Mouse (Mus musculus) myocyte (in vitro differentiated cells): ENCODE data around the gene Tbcel. TPM values are rescaled to one million over a fixed set of nuclear protein-coding genes. Genes with fewer than 3 reads are reported as not detected.

ENCODE experiments used
- H3K27me3 ChIP-seq: one replicate; pipeline ENCODE4 v1.6.1; 2011; ENCODE audit not compliant: control insufficient read depth, insufficient read depth, insufficient read length
- H3K36me3 ChIP-seq: one replicate; pipeline ENCODE4 v1.6.1; 2011; ENCODE audit not compliant: control insufficient read depth, insufficient read depth
- H3K4me2 ChIP-seq: one replicate; pipeline ENCODE4 v1.6.1; 2011; ENCODE audit warnings: low read depth, control low read depth
- H3K4me3 ChIP-seq: one replicate; pipeline ENCODE4 v1.5.1; 2011; ENCODE audit warnings: mild to moderate bottlenecking, control low read depth, moderate library complexity
- H3K79me2 ChIP-seq: one replicate; pipeline ENCODE4 v1.6.1; 2011; ENCODE audit not compliant: control insufficient read depth, insufficient read depth
- H3ac ChIP-seq: one replicate; pipeline ENCODE4 v1.6.1; 2011; ENCODE audit not compliant: control insufficient read depth, insufficient read length
- CEBPB ChIP-seq: IDR thresholded peaks from 2 replicates; pipeline ENCODE4 v1.6.1; 2011; ENCODE audit warnings: mild to moderate bottlenecking, moderate library complexity; ENCODE audit not compliant: poor library complexity, insufficient read depth, severe bottlenecking
- E2F4 ChIP-seq: IDR thresholded peaks from one replicate; pipeline ENCODE4 v1.6.1; 2011; ENCODE audit warnings: mild to moderate bottlenecking, control low read depth, moderate library complexity; ENCODE audit not compliant: insufficient read depth
- MAX ChIP-seq: IDR thresholded peaks from one replicate; pipeline ENCODE4 v1.6.1; 2011; ENCODE audit warnings: low read depth, mild to moderate bottlenecking, control low read depth
- MYOD1 ChIP-seq, 3 experiments: IDR thresholded peaks; one replicate each; pipeline ENCODE4 v1.6.1; 2011; ENCODE audit warnings: control low read depth in 2 of 3, low read depth in 2 of 3, mild to moderate bottlenecking in 2 of 3, moderate library complexity in 1 of 3; ENCODE audit not compliant: insufficient read length in 2 of 3, control insufficient read depth in 1 of 3
- MYOG ChIP-seq, 3 experiments: IDR thresholded peaks; one replicate each; pipeline ENCODE4 v1.6.1; 2011; ENCODE audit warnings: control low read depth in 2 of 3, low read depth in 2 of 3, mild to moderate bottlenecking in 2 of 3; ENCODE audit not compliant: insufficient read length in 2 of 3, control insufficient read depth in 1 of 3, insufficient read depth in 1 of 3
- POLR2A ChIP-seq: IDR thresholded peaks from one replicate; pipeline ENCODE4 v1.6.1; 2011; ENCODE audit warnings: low read depth, mild to moderate bottlenecking, control low read depth, moderate library complexity; ENCODE audit not compliant: insufficient read length
- POLR2AphosphoS2 ChIP-seq: IDR thresholded peaks from one replicate; pipeline ENCODE4 v1.6.1; 2011; ENCODE audit warnings: low read depth, control low read depth; ENCODE audit not compliant: insufficient read length
- REST ChIP-seq: IDR thresholded peaks from one replicate; pipeline ENCODE4 v1.6.1; 2011; ENCODE audit warnings: mild to moderate bottlenecking, control low read depth, moderate library complexity; ENCODE audit not compliant: insufficient read depth, insufficient read length
- SRF ChIP-seq: IDR thresholded peaks from one replicate; pipeline ENCODE4 v1.6.1; 2011; ENCODE audit warnings: low read depth; ENCODE audit not compliant: control insufficient read depth, insufficient read length
- TCF12 ChIP-seq: IDR thresholded peaks from one replicate; pipeline ENCODE4 v1.6.1; 2011; ENCODE audit warnings: mild to moderate bottlenecking, control low read depth; ENCODE audit not compliant: poor library complexity, insufficient read depth, severe bottlenecking
- TCF3 ChIP-seq: IDR thresholded peaks from one replicate; pipeline ENCODE4 v1.6.1; 2011; ENCODE audit warnings: low read depth, control low read depth; ENCODE audit not compliant: insufficient read length
- USF1 ChIP-seq: IDR thresholded peaks from one replicate; pipeline ENCODE4 v1.6.1; 2011; ENCODE audit warnings: low read depth, mild to moderate bottlenecking, control low read depth, moderate library complexity
- polyA plus RNA-seq: library from polyadenylated mRNA; unstranded; fragments of >200 nt; fragmentation: generic; extraction: Trizol; gene quantifications from one replicate; pipeline ENCODE4 v1.2.1, GENCODE M21; 2012; ENCODE audit warnings: missing spikeins

Tbcel gene
- polyA plus RNA-seq, 1 experiment, result 7.9 TPM

DNA sequence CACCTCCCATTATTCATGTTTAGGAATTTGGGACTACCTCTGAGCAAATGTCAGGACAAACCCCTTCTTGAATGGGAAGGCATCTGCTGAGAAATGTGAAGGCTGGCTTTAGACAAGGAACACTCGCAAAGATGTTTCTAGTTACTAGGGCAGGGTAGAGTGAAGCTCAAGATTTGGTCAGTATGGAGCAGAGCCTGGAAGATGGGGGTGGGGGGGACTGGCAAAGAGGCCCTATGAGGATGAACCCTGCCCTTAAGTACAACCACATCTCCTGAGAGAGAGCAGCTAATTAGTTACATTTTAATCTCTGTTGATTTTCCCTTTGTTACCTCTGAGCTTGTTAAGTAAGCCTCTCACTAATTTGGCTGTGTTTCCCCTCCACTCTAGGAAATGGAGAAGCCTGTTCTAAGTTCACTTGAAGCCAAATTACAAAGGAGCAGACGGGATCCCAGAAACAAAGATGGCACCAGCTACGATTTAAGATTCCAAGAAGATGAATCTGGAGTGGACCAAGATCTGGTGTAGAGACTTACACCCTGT is 2.6 kb downstream of the Tbcel start:
- H3K27me3 ChIP-seq, result peaks cover 12% of the 10 kb centered on the region
- TF ChIP-seq MYOG (IDR thresholded peaks at IDR 0.05; ENCODE audit: control insufficient read depth in 1 of 3, insufficient read depth in 1 of 3, insufficient read length in 2 of 3, low read depth in 2 of 3) (no peak), POLR2A (no peak)
- no peaks in the 10 kb centered on the region for H3K79me2 ChIP-seq
- no peaks in the 10 kb centered on the region for H3K36me3 ChIP-seq
- H3K4me3 ChIP-seq, result no peak overlapping the region
- no peak overlapping the region for H3K4me2 ChIP-seq
- no peak overlapping the region for H3ac ChIP-seq

DNA sequence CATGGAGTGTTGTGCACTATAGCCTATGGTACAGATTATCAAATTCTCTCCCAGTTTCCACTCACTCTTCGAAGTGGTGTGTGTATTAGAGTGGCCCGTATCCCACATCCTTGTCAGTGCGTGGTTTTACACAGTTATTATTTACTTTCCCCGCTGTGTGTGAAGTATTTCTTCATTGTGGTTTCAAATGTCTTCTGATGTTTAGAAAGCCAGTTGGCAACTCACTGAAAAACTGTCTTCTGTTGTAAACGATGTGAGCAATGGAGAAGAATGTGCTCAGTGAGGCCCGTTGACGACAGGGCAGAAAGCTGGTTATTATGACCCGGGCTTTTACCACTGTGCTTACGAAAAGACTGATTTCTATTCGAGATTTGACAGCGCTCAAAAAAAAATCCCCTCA is 3.0 kb downstream of the Tbcel start:
- TF ChIP-seq TCF12, result no peak
- no peak for TF ChIP-seq POLR2AphosphoS2
- TF ChIP-seq MYOG (IDR thresholded peaks at IDR 0.05; ENCODE audit: control insufficient read depth in 1 of 3, insufficient read depth in 1 of 3, insufficient read length in 2 of 3, low read depth in 2 of 3), result no peak
- TF ChIP-seq MYOD1 (IDR thresholded peaks at IDR 0.05; ENCODE audit: control insufficient read depth in 1 of 3, insufficient read length in 2 of 3, low read depth in 2 of 3), result no peak
- TF ChIP-seq E2F4, result no peak
- H3K36me3 ChIP-seq, result no peaks in the 10 kb centered on the region

DNA sequence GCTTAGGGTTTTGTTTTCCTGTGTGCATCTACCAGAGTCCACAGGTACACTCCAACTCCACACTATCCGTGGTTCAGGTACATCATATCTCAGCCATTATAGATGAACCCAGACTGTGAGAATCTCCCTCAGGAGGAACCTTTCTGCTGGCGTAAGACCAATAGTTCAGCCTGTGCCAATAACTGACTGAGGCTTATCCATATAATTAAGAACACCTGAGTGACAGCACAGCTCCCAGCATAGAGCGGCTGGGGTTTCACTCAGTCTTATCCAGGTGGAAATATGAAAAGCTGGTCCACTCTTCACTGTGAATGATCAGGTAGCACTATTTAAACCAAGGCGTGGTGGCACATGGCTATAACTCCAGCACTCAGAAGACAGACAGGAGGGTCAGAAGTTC is 3.9 kb downstream of the Tbcel start:
- H3K4me2 ChIP-seq, result no peak overlapping the region
- no peaks in the 10 kb centered on the region for H3K79me2 ChIP-seq
- peaks cover 11% of the 10 kb centered on the region for H3K27me3 ChIP-seq
- TF ChIP-seq MYOG (IDR thresholded peaks at IDR 0.05; ENCODE audit: control insufficient read depth in 1 of 3, insufficient read depth in 1 of 3, insufficient read length in 2 of 3, low read depth in 2 of 3) (no peak), USF1 (no peak), POLR2AphosphoS2 (no peak), TCF3 (no peak), MAX (no peak), CEBPB (no peak), SRF (no peak), E2F4 (no peak)
- no peaks in the 10 kb centered on the region for H3K36me3 ChIP-seq
- H3K4me3 ChIP-seq, result no peak overlapping the region
- H3ac ChIP-seq, result no peak overlapping the region

More for the DNA sequence above, 3.0 kb downstream of the Tbcel start:
- no peak overlapping the region for H3K4me3 ChIP-seq
- no peak overlapping the region for H3ac ChIP-seq
- peaks cover 12% of the 10 kb centered on the region for H3K27me3 ChIP-seq
- no peak overlapping the region for H3K4me2 ChIP-seq
- H3K79me2 ChIP-seq, result no peaks in the 10 kb centered on the region

DNA sequence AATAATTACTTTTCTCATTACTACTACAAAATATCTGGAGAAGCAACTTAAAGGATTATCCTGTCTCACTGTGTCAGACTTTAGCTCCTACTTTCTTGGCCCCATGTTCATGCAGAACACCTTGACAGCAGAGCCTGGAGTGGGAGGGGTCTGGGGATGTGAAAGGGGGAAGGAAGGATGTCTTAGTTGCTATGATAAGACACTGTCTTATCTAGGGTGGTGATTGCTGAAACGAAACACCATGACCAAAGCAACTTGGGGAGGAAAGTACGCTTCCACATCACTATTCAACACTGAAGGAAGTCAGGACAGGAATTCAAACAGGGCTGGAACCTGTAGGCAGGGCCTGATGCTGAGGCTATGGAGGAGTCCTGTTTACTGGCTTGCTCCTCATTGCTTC is 11.3 kb downstream of the Tbcel start:
- Histone ChIP-seq H3K4me3 (no peak overlapping the region), H3ac (no peak overlapping the region), H3K4me2 (no peak overlapping the region), H3K36me3 (no peaks in the 10 kb centered on the region), H3K79me2 (no peaks in the 10 kb centered on the region), H3K27me3 (no peaks in the 10 kb centered on the region)
- TF ChIP-seq MYOD1 (IDR thresholded peaks at IDR 0.05; ENCODE audit: control insufficient read depth in 1 of 3, insufficient read length in 2 of 3, low read depth in 2 of 3), result no peak
- TF ChIP-seq REST, result no peak
- TF ChIP-seq E2F4, result no peak
- TF ChIP-seq TCF12, result no peak
- no peak for TF ChIP-seq POLR2AphosphoS2
- TF ChIP-seq TCF3, result no peak
- TF ChIP-seq MAX, result no peak
- no peak for TF ChIP-seq MYOG (IDR thresholded peaks at IDR 0.05; ENCODE audit: control insufficient read depth in 1 of 3, insufficient read depth in 1 of 3, insufficient read length in 2 of 3, low read depth in 2 of 3)
- no peak for TF ChIP-seq SRF
- no peak for TF ChIP-seq POLR2A
- no peak for TF ChIP-seq USF1
- no peak for TF ChIP-seq CEBPB

DNA sequence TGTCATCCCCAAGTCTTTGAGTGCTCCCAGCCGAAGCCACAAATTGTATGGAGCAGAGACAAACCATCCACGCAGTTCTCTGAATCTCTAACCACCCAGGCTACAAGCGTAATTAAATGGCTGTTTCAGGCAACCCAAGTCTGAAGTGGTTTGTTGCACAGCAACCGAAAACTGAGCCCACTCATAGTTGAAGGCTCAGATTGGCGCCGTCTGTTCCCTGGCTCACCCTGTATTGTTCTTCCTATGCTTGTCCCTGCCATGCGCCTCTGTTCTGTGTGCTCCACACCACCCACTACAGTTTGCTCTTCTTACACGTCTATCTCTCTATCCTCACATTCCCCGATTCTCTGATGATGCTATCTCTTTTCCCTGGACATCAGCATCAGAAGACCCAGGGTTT is 15.8 kb downstream of the Tbcel start:
- Histone ChIP-seq H3K36me3 (no peaks in the 10 kb centered on the region), H3K79me2 (no peaks in the 10 kb centered on the region), H3K4me2 (no peak overlapping the region), H3K27me3 (no peaks in the 10 kb centered on the region), H3ac (no peak overlapping the region), H3K4me3 (no peak overlapping the region)
- no peak for TF ChIP-seq MYOG (IDR thresholded peaks at IDR 0.05; ENCODE audit: control insufficient read depth in 1 of 3, insufficient read depth in 1 of 3, insufficient read length in 2 of 3, low read depth in 2 of 3)
- TF ChIP-seq SRF, result no peak
- TF ChIP-seq TCF12, result no peak
- TF ChIP-seq MYOD1 (IDR thresholded peaks at IDR 0.05; ENCODE audit: control insufficient read depth in 1 of 3, insufficient read length in 2 of 3, low read depth in 2 of 3), result no peak
- no peak for TF ChIP-seq TCF3
- no peak for TF ChIP-seq REST
- TF ChIP-seq POLR2AphosphoS2, result no peak
- no peak for TF ChIP-seq E2F4
- TF ChIP-seq MAX, result no peak
- no peak for TF ChIP-seq CEBPB
- no peak for TF ChIP-seq USF1
